ENCODE assay signal across 8 mouse cellular contexts in genomic region chr2:74715504-74716241, GRCm38 (mm10). TPM values are rescaled to one million over a fixed set of nuclear protein-coding genes. Genes with fewer than 3 reads are reported as not detected.
DNase-seq lines count a peak whose midpoint lies in the region; ATAC-seq lines count a peak whose summit lies in the region.

No protein-coding gene starts in this region.

- peak overlapping the region; percentile 62 for H3K4me2 ChIP-seq in intestine, embryonic 14.5 days (ENCODE audit: low read length)

- H3K4me3 ChIP-seq in intestine, embryonic 14.5 days (ENCODE audit: low read depth, low read length): peak overlapping the region; percentile 25

- H3K9me3 ChIP-seq in intestine, embryonic 14.5 days (ENCODE audit: control insufficient read depth, low read length): no peaks in the 10 kb centered on the region

- intact Hi-C loops in gastrocnemius, postnatal 36 days (cut with DNase I): loop anchor here (1.0 to 5.0 kb wide), 2 partner anchors 249 to 337 kb away; no protein-coding TSS in a partner anchor
- intact Hi-C loops in left cerebral cortex, postnatal 10 days (cut with DNase I): loop anchor here (5.0 kb wide), 3 partner anchors 247 to 422 kb away; no protein-coding TSS in a partner anchor

- ATAC-seq in cerebellum, adult (ENCODE audit: insufficient number of reproducible peaks, low FRiP score, low TSS enrichment): no peak
- ATAC-seq in intestine, embryonic 14.5 days (replicated peaks; ENCODE audit: low FRiP score, low TSS enrichment, low read depth): peak; percentile 72
- peak; percentile 96 for ATAC-seq in megakaryocyte-erythroid progenitor cell, adult 5-6 weeks (replicated peaks; ENCODE audit: low FRiP score, low TSS enrichment, poor library complexity, severe bottlenecking)

- no peak overlapping the region for H3K27ac ChIP-seq in intestine, embryonic 14.5 days (ENCODE audit: low read depth)

- H3K36me3 ChIP-seq in intestine, embryonic 14.5 days (ENCODE audit: control insufficient read depth, insufficient read depth, low read length): no peaks in the 10 kb centered on the region

- 0 out of 2 replicates have a peak, but pooled peaks cover 3% of the 10 kb centered on the region for H3K4me1 ChIP-seq in intestine, embryonic 14.5 days (replicated peaks; ENCODE audit: control insufficient read depth, insufficient read depth, low read length)

- 3% methylated on average over 26 of the region's 26 CpGs for WGBS in intestine, embryonic 14.5 days

- peak; percentile 20 for DNase-seq in cerebellum, adult 11 months
- peak; percentile 97 for DNase-seq in embryo, embryonic 10 days (ENCODE audit: low spot score)
- peak; percentile 81 to 85 for DNase-seq in gastrocnemius, postnatal 36 days
- DNase-seq in intestine, embryonic 14.5 days (ENCODE audit: low spot score): peak; percentile 99
- peak; percentile 33 to 87 for DNase-seq in left cerebral cortex, postnatal 10 days (ENCODE audit: extremely low spot score in 1 of 2, low spot score in 2 of 2)
- DNase-seq in spleen, postnatal 10 days (ENCODE audit: low spot score in 2 of 2): peak; percentile 38 to 80

- H3K27me3 ChIP-seq in intestine, embryonic 14.5 days (replicated peaks; ENCODE audit: control insufficient read depth, insufficient read depth, low read length): peaks cover 60% of the 10 kb centered on the region

- no peak overlapping the region for H3K9ac ChIP-seq in intestine, embryonic 14.5 days (ENCODE audit: low read length)

RNA-seq across cellular contexts. Expression of gene Hoxd4, which starts 3.9 kb away (rescaled TPM):
- total RNA-seq in gastrocnemius, postnatal 36 days (2021): 1 to 10 TPM; 1.1 to 1.5 TPM
- 1.6 and 2.9 TPM in 2 replicates for polyA plus RNA-seq in intestine, embryonic 14.5 days (2014; fragmentation: Nextera tagmentation; extraction: Ambion mirVana)
- not detected for total RNA-seq in left cerebral cortex, postnatal 10 days (2021)
- total RNA-seq in megakaryocyte-erythroid progenitor cell, adult 5-6 weeks (2014; fragmentation: Nextera tagmentation): not detected in 2 replicates
- not detected in 2 replicates for total RNA-seq in megakaryocyte-erythroid progenitor cell, adult 5-6 weeks (2017)

RNA-seq across cellular contexts. Expression of gene Hoxd3, which starts 3.9 kb away (rescaled TPM):
- total RNA-seq in gastrocnemius, postnatal 36 days (2021): under 1 TPM in 1 of 2 experiments, not detected in 1; 0.32 TPM
- polyA plus RNA-seq in intestine, embryonic 14.5 days (2014; fragmentation: Nextera tagmentation; extraction: Ambion mirVana): 27.6 and 27.8 TPM in 2 replicates
- total RNA-seq in left cerebral cortex, postnatal 10 days (2021): not detected
- total RNA-seq in megakaryocyte-erythroid progenitor cell, adult 5-6 weeks (2014; fragmentation: Nextera tagmentation): not detected in 2 replicates
- not detected in 2 replicates for total RNA-seq in megakaryocyte-erythroid progenitor cell, adult 5-6 weeks (2017)

RNA-seq across cellular contexts. Expression of gene Gm28230, which starts 10.9 kb away (rescaled TPM):
- total RNA-seq in gastrocnemius, postnatal 36 days (2021): under 1 TPM in 1 of 2 experiments, not detected in 1; 0.12 TPM
- 0.38 and 0.66 TPM in 2 replicates for polyA plus RNA-seq in intestine, embryonic 14.5 days (2014; fragmentation: Nextera tagmentation; extraction: Ambion mirVana)
- total RNA-seq in left cerebral cortex, postnatal 10 days (2021): not detected
- total RNA-seq in megakaryocyte-erythroid progenitor cell, adult 5-6 weeks (2014; fragmentation: Nextera tagmentation): not detected in 2 replicates
- total RNA-seq in megakaryocyte-erythroid progenitor cell, adult 5-6 weeks (2017): not detected in 2 replicates

RNA-seq across cellular contexts. Expression of gene Hoxd8, which starts 11.3 kb away (rescaled TPM):
- 10 to 100 TPM; 38.1 to 38.5 TPM for total RNA-seq in gastrocnemius, postnatal 36 days (2021)
- polyA plus RNA-seq in intestine, embryonic 14.5 days (2014; fragmentation: Nextera tagmentation; extraction: Ambion mirVana): 6.1 and 8.4 TPM in 2 replicates
- total RNA-seq in left cerebral cortex, postnatal 10 days (2021): not detected
- total RNA-seq in megakaryocyte-erythroid progenitor cell, adult 5-6 weeks (2014; fragmentation: Nextera tagmentation): not detected in 2 replicates
- not detected in 2 replicates for total RNA-seq in megakaryocyte-erythroid progenitor cell, adult 5-6 weeks (2017)

RNA-seq across cellular contexts. Expression of gene Hoxd9, which starts 18.1 kb away (rescaled TPM):
- total RNA-seq in gastrocnemius, postnatal 36 days (2021): 10 to 100 TPM; 16.7 to 16.8 TPM
- polyA plus RNA-seq in intestine, embryonic 14.5 days (2014; fragmentation: Nextera tagmentation; extraction: Ambion mirVana): 3.9 and 6.8 TPM in 2 replicates
- total RNA-seq in left cerebral cortex, postnatal 10 days (2021): not detected
- total RNA-seq in megakaryocyte-erythroid progenitor cell, adult 5-6 weeks (2014; fragmentation: Nextera tagmentation): not detected in 2 replicates
- not detected in 2 replicates for total RNA-seq in megakaryocyte-erythroid progenitor cell, adult 5-6 weeks (2017)

Comparison
In these comparisons a context has a peak if more than half of its experiments do, and no peak if none do; other contexts are left out.
1. DNase-seq: peak in every context shown above with its lines; median percentile 99 in intestine, embryonic 14.5 days; 97 in embryo, embryonic 10 days; 83 in gastrocnemius, postnatal 36 days; 60 in left cerebral cortex, postnatal 10 days; 59 in spleen, postnatal 10 days; 20 in cerebellum, adult 11 months.